Mouse (Mus musculus): Measurements from ENCODE around the gene Mpo.

The Mpo gene

DNA sequence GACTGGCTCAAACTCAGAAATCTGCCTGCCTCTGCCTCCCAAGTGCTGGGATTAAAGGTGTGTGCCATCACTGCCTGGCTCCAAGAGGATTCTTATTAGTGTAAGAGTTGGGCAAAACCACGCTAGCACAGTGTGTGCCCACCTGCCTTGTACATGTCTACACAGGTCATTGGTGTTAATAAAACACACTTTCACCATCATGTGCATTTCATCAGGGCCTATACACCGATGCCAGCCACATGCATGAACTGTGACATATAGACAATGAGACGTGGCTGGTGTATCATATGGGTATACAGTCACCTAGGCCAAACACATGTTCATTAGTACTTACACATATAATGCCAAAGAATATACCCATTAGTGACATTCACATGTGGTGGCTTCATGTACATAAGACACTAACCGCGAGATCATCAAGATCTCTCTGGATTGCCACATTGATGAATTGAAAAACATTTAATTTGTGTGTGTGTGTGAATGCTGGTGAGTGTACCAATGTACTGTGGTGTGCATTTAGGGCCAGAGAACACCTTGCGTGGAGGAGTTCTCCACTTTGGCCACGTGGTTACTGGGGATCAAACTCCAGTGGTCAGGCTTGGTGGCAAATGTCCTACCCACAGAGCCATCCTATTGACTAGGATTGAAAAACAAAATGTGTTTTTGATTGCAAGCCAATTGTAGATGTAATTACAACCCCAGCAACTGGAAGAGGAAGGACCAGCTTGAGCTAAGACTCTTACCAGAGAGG is 35.0 kb upstream of the Mpo start:
- DNase-seq (ENCODE audit: low spot score): no peak

GRCm38 (mm10) chr11:87758957-87759608 is 34.3 kb upstream of the Mpo start:
- no peak for DNase-seq (ENCODE audit: low spot score)

DNA sequence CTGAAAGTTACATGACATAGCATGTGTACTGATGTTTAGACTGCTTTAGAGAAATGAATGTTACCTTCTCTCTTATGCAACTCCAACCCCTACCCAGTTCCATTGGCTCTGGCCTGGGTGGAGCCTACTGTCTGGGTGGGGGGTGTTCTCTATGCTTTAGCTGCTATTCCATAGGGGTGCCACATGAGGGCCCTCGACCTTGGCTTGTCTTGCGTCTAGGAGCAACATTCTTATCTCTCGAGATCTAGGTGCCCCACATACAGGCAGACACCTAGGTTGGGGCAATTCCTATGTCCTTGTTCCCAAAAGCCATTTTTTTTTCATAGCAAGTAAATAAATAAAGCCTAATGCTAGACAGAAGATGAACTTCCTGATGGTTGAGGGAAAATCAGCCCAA is 33.8 kb upstream of the Mpo start:
- no peak for DNase-seq (ENCODE audit: low spot score)

DNA sequence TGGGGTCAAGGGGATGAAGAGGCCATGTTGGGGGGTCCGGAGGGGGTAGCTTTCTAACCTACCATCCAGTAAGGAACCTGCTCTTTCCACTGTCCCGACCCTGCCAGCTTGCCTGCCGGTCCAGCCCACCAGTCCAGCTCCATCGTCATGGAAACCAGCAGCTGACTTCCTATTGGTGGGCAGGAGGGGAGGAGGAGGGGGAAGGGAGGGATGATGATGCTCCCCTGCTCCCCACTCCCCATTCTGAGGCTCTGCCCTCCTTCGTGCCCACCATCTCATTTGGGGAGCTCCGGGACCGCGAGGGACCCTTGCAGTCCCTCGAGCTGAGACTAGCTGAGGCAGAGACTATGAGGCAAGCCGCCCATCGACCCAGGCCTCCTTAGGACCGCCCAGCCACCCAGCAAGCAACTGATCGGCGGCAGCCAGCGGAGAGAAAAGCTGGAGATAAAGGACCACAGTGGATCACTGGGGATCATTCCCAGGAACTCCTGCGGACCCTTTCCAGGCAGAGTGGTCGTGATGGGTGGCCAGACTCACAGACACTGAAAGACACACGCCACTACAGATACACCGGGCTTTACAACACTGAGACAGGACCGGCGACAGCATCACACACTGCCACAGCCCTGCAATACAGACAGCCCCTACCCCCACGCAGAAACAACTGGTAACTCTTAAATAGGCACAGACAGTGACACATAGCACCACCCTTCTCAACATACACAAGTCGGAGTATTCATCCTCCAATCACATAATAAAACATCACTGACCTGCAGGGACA is 32.9 kb upstream of the Mpo start, which contains the start of gene Tspoap1:
Gene Tspoap1 (plus strand): TSS at position 241 of the 781 bp plus-strand sequence.
- DNase-seq (ENCODE audit: low spot score): peak; percentile 61

DNA sequence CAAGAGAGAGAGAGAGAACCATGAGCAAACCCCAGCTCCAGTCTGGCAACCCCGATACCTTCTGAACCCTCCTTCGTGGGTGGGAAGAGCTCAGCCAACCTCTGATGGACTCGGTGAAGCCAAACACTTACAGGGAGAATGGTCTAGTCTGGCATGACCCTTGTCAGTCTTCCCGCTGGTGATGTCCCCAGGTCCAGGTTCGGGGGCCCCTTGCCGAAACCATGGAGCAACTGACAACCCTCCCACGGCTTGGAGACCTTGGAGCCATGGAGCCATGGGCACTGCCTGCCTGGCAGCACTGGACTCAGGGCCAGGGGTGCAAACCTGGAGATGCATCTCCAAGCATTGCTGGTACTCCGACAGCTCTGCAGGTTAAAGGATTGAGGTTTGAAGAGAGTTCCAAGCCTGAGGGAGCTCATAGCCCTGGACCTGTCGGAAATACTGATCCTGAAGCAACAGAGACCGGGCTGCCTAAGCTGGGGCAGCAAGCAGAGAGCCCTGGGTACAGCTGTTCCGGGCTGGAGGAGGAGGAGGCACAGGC is 32.1 kb upstream of the Mpo start:
- no peak for DNase-seq (ENCODE audit: low spot score)

GRCm38 (mm10) chr11:87761806-87762701 is 31.3 kb upstream of the Mpo start:
- no peak for DNase-seq (ENCODE audit: low spot score)

DNA sequence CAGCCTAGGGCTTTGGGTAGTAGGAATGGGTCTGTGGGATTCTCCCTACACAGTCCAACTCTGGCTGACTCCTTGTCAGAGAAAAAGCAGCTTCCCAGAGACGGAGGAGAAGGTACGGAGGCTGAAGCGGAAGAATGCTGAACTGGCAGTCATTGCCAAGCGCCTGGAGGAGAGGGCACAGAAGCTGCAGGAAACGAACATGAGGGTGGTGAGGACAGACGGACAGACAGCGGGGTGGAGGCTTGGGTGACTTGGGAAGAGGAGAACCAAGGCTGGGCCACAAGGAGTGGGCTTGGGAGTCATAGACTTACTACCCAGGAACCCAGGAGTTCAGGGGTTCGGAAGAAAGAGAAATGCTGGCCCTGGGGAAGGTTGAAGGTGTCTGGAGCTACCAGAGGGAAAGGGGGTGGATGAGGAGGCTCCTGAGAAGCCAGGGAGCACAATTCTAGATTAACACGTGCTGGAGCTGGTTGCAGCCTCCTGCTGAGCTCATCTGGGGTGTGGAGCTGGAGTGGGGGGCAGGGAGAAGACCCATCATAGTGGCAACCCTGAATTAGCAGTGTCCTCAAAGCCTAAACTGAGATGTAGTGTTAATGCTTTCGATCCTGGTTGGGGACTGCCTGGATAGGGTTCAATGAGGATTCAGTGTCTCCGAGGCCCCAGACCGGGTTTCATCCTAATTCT is 30.5 kb upstream of the Mpo start:
- no peak for DNase-seq (ENCODE audit: low spot score)

DNA sequence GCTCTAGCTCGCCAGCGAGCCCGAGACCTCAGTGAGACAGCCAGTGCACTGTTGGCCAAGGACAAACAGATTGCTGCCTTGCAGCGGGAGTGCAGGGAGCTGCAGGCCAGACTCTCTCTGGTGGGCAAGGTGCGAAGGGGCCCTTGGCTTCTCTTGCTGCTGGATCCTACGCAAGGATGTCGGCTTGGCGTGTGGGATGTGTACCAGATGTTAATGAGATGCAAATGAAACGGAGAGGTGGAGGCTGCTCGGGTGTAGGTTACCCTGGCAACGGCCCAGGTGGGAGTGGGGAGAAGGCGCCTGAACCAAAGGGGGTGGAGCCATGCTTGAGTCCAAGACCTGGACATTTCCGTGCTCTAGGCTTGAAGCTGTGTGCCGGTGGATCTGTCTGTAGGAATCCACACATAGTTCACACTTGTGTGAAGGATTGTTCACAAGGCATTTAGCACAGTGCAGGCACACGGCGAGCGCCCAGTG is 29.8 kb upstream of the Mpo start:
- peak; percentile 61 for DNase-seq (ENCODE audit: low spot score)

DNA sequence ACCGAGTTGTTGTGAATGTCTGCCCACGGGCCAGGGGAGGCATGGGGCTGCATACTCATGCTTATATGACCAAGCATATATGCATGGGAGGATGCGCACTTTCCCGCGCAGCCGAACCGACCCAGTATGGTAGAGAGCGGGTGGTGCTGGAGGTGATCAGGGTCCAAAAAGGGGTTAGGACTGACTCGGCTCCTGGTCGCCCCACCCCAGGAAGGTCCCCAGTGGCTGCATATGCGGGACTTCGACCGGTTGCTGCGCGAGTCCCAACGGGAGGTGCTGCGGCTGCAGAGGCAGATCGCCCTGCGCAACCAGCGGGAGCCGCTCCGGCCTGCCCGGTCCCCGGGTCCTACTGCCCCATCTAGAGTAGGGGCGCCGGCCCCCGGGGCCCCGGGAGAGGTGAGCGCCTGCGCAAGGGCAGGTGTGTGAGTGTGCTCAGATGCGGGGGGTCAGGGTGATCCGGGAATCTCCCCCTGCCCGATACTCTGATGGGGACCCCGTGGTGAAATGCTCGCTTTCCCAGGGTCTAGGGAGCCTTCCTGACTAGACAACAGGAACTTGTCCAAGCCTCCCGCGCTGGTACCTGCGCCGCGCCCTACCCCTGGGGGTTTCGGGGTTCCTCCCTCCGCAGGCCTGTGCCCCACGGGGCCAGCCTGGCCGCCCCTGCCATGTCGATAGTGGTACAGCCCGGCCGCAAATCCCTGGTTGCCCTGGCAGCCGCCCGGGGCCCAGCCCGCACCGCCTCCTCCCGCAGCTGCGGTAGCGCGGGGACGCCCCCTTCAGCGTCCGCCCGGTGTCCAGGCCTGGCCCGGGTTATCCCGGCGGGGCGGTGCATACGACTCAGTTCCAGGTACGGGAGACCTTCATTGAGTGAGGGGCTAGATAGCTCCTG is 29.1 kb upstream of the Mpo start:
- DNase-seq (ENCODE audit: low spot score): peak; percentile 20

DNA sequence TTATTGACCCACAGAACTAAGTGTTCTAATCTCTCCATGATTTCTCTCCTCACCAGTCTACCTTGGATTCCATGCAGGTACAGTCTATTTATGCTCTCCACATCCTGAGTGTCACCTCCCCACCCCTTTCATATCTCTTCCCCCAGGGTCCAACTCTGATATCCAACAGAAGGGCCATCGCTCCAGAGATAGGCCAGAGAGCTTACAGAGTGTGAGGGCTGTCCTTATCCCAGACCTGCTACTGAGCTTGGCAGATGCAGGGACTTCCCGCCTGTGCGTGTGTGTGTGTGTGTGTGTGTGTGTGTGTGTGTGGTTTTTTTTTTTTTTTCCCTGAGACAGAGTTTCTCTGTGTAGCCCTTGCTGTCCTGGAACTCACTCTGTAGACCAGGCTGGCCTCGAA is 24.6 kb upstream of the Mpo start:
- no peak for DNase-seq (ENCODE audit: low spot score)

DNA sequence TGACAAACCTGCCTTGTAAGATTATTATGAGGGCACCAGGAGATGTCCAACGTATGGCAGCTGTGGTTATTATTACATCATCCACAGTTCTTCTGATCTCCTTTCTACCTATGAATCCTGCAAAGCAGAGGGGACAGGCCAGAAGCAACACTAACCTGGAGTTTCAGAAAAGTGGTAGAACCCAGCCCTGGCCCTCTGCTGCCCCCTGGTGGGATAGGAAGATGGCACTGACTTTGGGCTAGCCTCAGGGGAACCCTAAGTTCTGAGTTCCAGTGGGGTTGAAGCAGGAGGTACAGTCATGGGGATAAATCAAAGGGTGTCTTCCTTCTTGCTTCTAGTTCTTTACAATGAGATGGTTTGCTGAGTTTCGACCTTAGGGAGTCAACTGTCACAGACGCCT is 22.4 kb upstream of the Mpo start:
- peak; percentile 59 for DNase-seq (ENCODE audit: low spot score)

- DNase-seq (ENCODE audit: low spot score): no peak
Observed at GRCm38 (mm10) chr11:87772354-87772753, 21.0 kb upstream of the Mpo start.

DNA sequence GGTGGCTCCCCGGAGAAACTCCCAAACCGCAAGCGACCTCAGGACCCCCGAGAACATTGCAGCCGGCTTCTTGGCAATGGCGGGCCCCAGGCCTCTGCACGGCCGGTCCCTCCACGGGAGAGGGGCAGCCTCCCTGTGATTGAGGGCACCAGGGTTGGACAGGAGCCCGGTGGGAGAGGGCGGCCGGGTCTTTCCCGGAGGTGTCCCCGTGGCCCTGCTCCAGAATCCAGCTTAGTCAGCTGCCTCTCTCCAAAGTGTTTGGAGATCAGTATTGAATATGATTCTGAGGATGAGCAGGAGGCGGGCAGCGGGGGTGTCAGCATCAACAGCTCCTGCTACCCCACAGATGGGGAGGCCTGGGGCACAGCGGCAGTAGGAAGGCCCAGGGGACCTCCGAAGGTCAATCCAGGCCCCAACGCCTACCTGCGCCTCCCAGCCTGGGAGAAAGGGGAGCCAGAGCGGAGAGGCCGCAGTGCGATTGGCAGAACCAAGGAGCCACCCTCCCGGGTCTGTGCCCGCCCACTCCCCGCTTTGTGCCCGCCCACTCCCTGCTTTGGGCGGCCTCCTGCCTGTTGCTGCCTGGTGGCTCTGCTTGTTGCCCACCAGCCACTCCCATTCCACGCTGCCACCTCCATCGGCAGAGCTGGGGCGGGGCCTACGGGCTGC is 15.1 kb upstream of the Mpo start:
- DNase-seq (ENCODE audit: low spot score): peak; percentile 86

- DNase-seq (ENCODE audit: low spot score): no peak
Observed at GRCm38 (mm10) chr11:87778915-87779314, 14.5 kb upstream of the Mpo start.

DNA sequence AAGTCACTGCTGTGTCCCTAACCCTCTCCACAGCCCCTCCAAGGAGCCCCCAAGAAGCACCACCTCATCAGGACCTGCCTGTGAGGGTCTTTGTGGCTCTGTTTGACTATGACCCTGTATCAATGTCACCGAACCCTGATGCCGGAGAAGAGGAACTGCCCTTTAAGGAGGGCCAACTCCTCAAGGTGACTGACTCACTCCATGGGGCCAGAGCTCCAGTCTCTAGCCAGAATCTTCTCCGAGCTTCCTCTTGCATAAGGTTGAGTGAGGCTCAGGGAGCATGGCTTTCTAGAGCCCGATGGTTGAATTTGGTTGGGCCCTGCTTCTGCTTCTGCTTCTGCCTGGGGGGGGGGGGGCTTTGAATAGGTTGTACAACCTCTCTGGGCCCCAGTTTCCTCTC is 14.0 kb upstream of the Mpo start:
- no peak for DNase-seq (ENCODE audit: low spot score)

DNA sequence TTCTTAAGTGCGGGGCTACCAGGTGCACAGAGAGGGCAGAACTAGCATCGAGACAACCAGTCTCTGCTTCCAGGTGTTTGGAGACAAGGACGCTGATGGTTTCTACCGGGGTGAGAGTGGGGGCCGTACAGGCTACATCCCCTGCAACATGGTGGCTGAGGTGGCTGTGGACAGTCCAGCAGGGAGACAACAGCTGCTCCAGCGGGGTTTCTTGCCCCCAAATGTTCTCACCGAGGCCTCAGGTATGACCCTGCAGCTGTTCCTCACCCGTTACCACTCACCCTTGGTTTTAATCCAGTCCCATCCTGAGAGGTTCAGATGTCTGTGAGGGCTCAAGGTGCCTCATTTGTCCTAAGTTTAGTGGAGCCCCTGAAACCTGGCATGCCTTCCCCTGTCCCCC is 13.3 kb upstream of the Mpo start:
- DNase-seq (ENCODE audit: low spot score): no peak

- DNase-seq (ENCODE audit: low spot score): no peak
Observed at GRCm38 (mm10) chr11:87790088-87790487, 3.3 kb upstream of the Mpo start.

DNA sequence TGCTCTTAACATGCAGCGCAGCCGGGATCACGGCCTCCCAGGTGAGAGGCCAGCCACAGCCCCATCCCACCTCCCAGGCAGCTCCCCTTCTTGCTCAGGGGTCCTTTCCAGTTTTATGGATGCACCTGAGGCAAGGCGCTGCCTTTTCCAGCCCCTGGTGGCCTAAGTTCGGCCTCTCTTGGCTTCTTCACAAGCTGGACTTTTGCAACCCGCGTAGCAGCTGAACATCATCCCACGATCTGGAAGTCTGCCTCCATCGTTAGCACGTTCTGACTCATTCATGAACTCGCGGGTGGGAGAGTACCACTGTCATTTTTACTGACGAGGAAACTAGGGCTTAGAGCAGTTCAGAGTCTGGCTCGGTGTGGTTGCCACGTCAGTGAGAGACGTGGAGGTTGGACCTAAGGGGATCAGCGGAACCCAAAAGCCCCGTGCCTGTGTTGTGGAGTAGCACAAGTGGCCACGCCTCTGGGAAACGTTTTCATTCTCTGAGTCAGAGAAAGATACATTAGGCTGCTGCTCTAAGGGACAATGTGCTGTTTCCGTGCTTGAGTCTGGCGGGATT is 8.4 kb downstream of the Mpo start:
- DNase-seq (ENCODE audit: low spot score): no peak

- peak; percentile 62 for DNase-seq (ENCODE audit: low spot score)
Observed at GRCm38 (mm10) chr11:87802621-87803020, 9.2 kb downstream of the Mpo start.
